Mouse (Mus musculus) limb, embryonic 14.5 days (tissue): ENCODE data around the gene Frmd8. TPM values are rescaled to one million over a fixed set of nuclear protein-coding genes. Genes with fewer than 3 reads are reported as not detected.

Experiments
- ATAC-seq: fragments of 200-750 bp; cut with Nextera tagmentation; 2 replicates; pipeline ENCODE4 v1.8.0; 2017; ENCODE audit warnings: low read depth, moderate number of reproducible peaks, moderate TSS enrichment; ENCODE audit not compliant: low FRiP score
- DNase-seq: peaks from one replicate; pipeline ENCODE4 v3.0.0-alpha.2; 2015; ENCODE audit warnings: low spot score
- H3K27ac ChIP-seq: fragments of 300-500 bp; sonication (generic); replicated peaks from 2 replicates; pipeline ENCODE4 v1.5.1; 2014; ENCODE audit warnings: low read depth, mild to moderate bottlenecking, low read length, moderate library complexity, mixed read lengths
- H3K27me3 ChIP-seq: fragments of 300-500 bp; sonication (generic); 2 replicates; pipeline ENCODE4 v1.6.1; 2014; ENCODE audit warnings: low read length, mixed read lengths; ENCODE audit not compliant: control insufficient read depth, insufficient read depth
- H3K36me3 ChIP-seq: fragments of 300-500 bp; sonication (generic); 2 replicates; pipeline ENCODE4 v1.6.1; 2014; ENCODE audit warnings: mild to moderate bottlenecking, low read length, moderate library complexity, mixed read lengths; ENCODE audit not compliant: control insufficient read depth, insufficient read depth
- H3K4me1 ChIP-seq: fragments of 300-500 bp; sonication (generic); 2 replicates; pipeline ENCODE4 v1.6.1; 2014; ENCODE audit warnings: antibody characterized with exemption, low read length, mixed read lengths; ENCODE audit not compliant: control insufficient read depth, insufficient read depth
- H3K4me2 ChIP-seq: fragments of 300-500 bp; sonication (generic); replicated peaks from 2 replicates; pipeline ENCODE4 v1.6.1; 2014; ENCODE audit warnings: low read depth, mild to moderate bottlenecking, low read length, moderate library complexity; ENCODE audit not compliant: severe bottlenecking
- H3K4me3 ChIP-seq: fragments of 300-500 bp; sonication (generic); replicated peaks from 2 replicates; pipeline ENCODE4 v1.5.1; 2014; ENCODE audit warnings: low read length
- H3K9ac ChIP-seq: fragments of 300-500 bp; sonication (generic); 2 replicates; pipeline ENCODE4 v1.6.1; 2014; ENCODE audit warnings: mild to moderate bottlenecking, low read depth, low read length, moderate library complexity; ENCODE audit not compliant: severe bottlenecking
- H3K9me3 ChIP-seq: fragments of 300-500 bp; sonication (generic); 2 replicates; pipeline ENCODE4 v1.6.1; 2016; ENCODE audit warnings: low read length; ENCODE audit not compliant: control insufficient read depth
- POLR2A ChIP-seq: fragments of 200-500 bp; IDR thresholded peaks from 2 replicates; pipeline ENCODE4 v1.8.0; 2012; ENCODE audit warnings: inconsistent platforms, mild to moderate bottlenecking, moderate library complexity, borderline replicate concordance; ENCODE audit not compliant: insufficient read depth, insufficient read length; ENCODE audit errors: extremely low read depth
- WGBS: fragments of 180-500 bp; shearing (Covaris S2); extraction: QIAGEN DNeasy Blood & Tissue Kit; methylation state at CpG from one replicate; pipeline ENCODE4 v1.1.7; 2014; 5-methylcytosine and 5-hydroxymethylcytosine counted together
- polyA plus RNA-seq, 2 experiments: library from polyadenylated mRNA; depleted of rRNA in 1 of 2; stranded (reverse) in 1 of 2; unstranded in 1 of 2; fragments of >200 nt; fragmentation: Nextera tagmentation in 1 of 2; extraction: Ambion mirVana in 1 of 2; gene quantifications; 2 replicates each; pipeline versions ENCODE4 v1.2.1 to v1.2.3; 2012 to 2014

Frmd8 gene
- polyA plus RNA-seq, 2 experiments, result 22.7 TPM

- H3K36me3 ChIP-seq, result 0 out of 2 replicates have a peak, but pooled peaks cover 2% of the 10 kb centered on the region
- no peaks in the 10 kb centered on the region for H3K9me3 ChIP-seq
- H3K27ac ChIP-seq, result peak overlapping the region; percentile 97; the same call in 1 of the 2 replicates
- DNase-seq (no peak), ATAC-seq (no peak)
- no peaks in the 10 kb centered on the region for H3K27me3 ChIP-seq
- peak overlapping the region; percentile 57; the same call in 1 of the 2 replicates for H3K9ac ChIP-seq
- 81% methylated on average over 30 of the region's 30 CpGs for WGBS
- no peak for TF ChIP-seq POLR2A
- H3K4me1 ChIP-seq, result peaks cover 67% of the 10 kb centered on the region
- peak overlapping the region; percentile 70 for H3K4me2 ChIP-seq
- peak overlapping the region; percentile 39 for H3K4me3 ChIP-seq
These were observed 31.0 kb downstream of the Frmd8 start for GRCm38 (mm10) chr19:5843781-5844691.

- H3K9me3 ChIP-seq, result no peaks in the 10 kb centered on the region
- TF ChIP-seq POLR2A, result no peak
- peak overlapping the region; percentile 70 for H3K4me2 ChIP-seq
- DNase-seq, result no peak
- H3K27me3 ChIP-seq, result no peaks in the 10 kb centered on the region
- WGBS, result 76% methylated on average over 9 of the region's 9 CpGs
- H3K4me1 ChIP-seq, result peaks cover 57% of the 10 kb centered on the region
- 0 out of 2 replicates have a peak overlapping the region, but pooled peaks have one; percentile 3 for H3K27ac ChIP-seq
- peak overlapping the region; percentile 39; the same call in 1 of the 2 replicates for H3K4me3 ChIP-seq
- no peak for ATAC-seq
- H3K36me3 ChIP-seq, result 0 out of 2 replicates have a peak, but pooled peaks cover 2% of the 10 kb centered on the region
- no peak overlapping the region for H3K9ac ChIP-seq
These were observed 32.0 kb downstream of the Frmd8 start for GRCm38 (mm10) chr19:5842785-5843730.

GRCm38 (mm10) chr19:5841999-5842784, 32.9 kb downstream of the Frmd8 start:
- peak overlapping the region; percentile 8; the same call in 1 of the 2 replicates for H3K4me3 ChIP-seq
- peak overlapping the region; percentile 70 for H3K4me2 ChIP-seq
- H3K36me3 ChIP-seq, result 0 out of 2 replicates have a peak, but pooled peaks cover 2% of the 10 kb centered on the region
- no peaks in the 10 kb centered on the region for H3K9me3 ChIP-seq
- DNase-seq, result no peak
- no peak for ATAC-seq
- no peak for TF ChIP-seq POLR2A
- H3K4me1 ChIP-seq, result peaks cover 49% of the 10 kb centered on the region
- WGBS, result 79% methylated on average over 5 of the region's 5 CpGs
- no peak overlapping the region for H3K9ac ChIP-seq
- no peaks in the 10 kb centered on the region for H3K27me3 ChIP-seq
- H3K27ac ChIP-seq, result peak overlapping the region; percentile 3; the same call in 1 of the 2 replicates

- Histone ChIP-seq H3K9ac (no peak overlapping the region), H3K4me2 (no peak overlapping the region), H3K36me3 (0 out of 2 replicates have a peak, but pooled peaks cover 2% of the 10 kb centered on the region), H3K4me1 (peaks cover 42% of the 10 kb centered on the region), H3K9me3 (no peaks in the 10 kb centered on the region), H3K27me3 (no peaks in the 10 kb centered on the region), H3K27ac (no peak overlapping the region), H3K4me3 (no peak overlapping the region)
- no peak for ATAC-seq
- WGBS, result 73% methylated on average over 4 of the region's 4 CpGs
- TF ChIP-seq POLR2A, result no peak
- no peak for DNase-seq
These were observed 33.6 kb downstream of the Frmd8 start for GRCm38 (mm10) chr19:5841389-5841946.
